Mouse (Mus musculus) erythroblast, embryonic 14.5 days (primary cell): ENCODE measurements at regions not wholly inside any gene's neighbourhood (a gene's known extent, or its start where the extent isn't known, plus 50 kb on each side); places are given as distances from the start of the nearest gene placed in this dataset.

Experiments used
- GATA1 ChIP-seq: IDR thresholded peaks from 2 replicates; pipeline ENCODE4 v1.6.1; 2012; ENCODE audit warnings: low read length, inconsistent platforms, mixed read lengths
- TAL1 ChIP-seq: IDR thresholded peaks from 3 replicates; pipeline ENCODE4 v1.6.1; 2012; ENCODE audit warnings: low read length, inconsistent platforms, mixed read lengths

- TF ChIP-seq TAL1 (no peak), GATA1 (no peak)
Measured at GRCm38 (mm10) chr2:92529670-92530322, 69.5 kb upstream of the Slc35c1 start.
